Mouse (Mus musculus): ENCODE measurements around the gene Epn1. TPM values are rescaled to one million over a fixed set of nuclear protein-coding genes. Genes with fewer than 3 reads are reported as not detected.
"Not testable (repeated sequence)": the region's sequence is repeated elsewhere in the genome, so short reads cannot be mapped to it uniquely, and the experiment has no call there.

Epn1 gene
- total RNA-seq, 2 experiments from 2014 or later = 301 to 316 TPM

- no peak for DNase-seq
- intact Hi-C loops (cut with DNase I) = no loop called here
Observed at GRCm38 (mm10) chr7:5057381-5057780, 22.7 kb upstream of the Epn1 start.

GRCm38 (mm10) chr7:5057804-5058203, 22.2 kb upstream of the Epn1 start:
- intact Hi-C loops (cut with DNase I) = no loop called here
- DNase-seq = no peak

GRCm38 (mm10) chr7:5058631-5059030, 21.4 kb upstream of the Epn1 start:
- no peak for DNase-seq
- intact Hi-C loops (cut with DNase I) = no loop called here

GRCm38 (mm10) chr7:5059421-5059820, 20.6 kb upstream of the Epn1 start:
- no peak for DNase-seq
- intact Hi-C loops (cut with DNase I) = no loop called here

GRCm38 (mm10) chr7:5060239-5060731, 19.8 kb upstream of the Epn1 start:
- peak; percentile 88 for DNase-seq
- intact Hi-C loops (cut with DNase I) = no loop called here

GRCm38 (mm10) chr7:5060944-5061773, 18.9 kb upstream of the Epn1 start:
- intact Hi-C loops (cut with DNase I) = no loop called here

GRCm38 (mm10) chr7:5061774-5062359, 18.2 kb upstream of the Epn1 start, which contains the start of gene U2af2:
Gene U2af2 (plus strand): TSS chr7:5062143.
- intact Hi-C loops (cut with DNase I) = no loop called here
- DNase-seq = peak; percentile 97

More at GRCm38 (mm10) chr7:5060944-5061773, 18.9 kb upstream of the Epn1 start:
- DNase-seq = peak; percentile 99

GRCm38 (mm10) chr7:5062360-5063001, 17.6 kb upstream of the Epn1 start:
- peak; percentile 65 for DNase-seq
- intact Hi-C loops (cut with DNase I) = no loop called here

GRCm38 (mm10) chr7:5064886-5065285, 15.1 kb upstream of the Epn1 start:
- DNase-seq = no peak
- intact Hi-C loops (cut with DNase I) = no loop called here

- DNase-seq = no peak
- intact Hi-C loops (cut with DNase I) = no loop called here
Observed at GRCm38 (mm10) chr7:5073586-5073985, 6.4 kb upstream of the Epn1 start.

- intact Hi-C loops (cut with DNase I) = no loop called here
- DNase-seq = no peak
Observed at GRCm38 (mm10) chr7:5074984-5075383, 5.1 kb upstream of the Epn1 start.

GRCm38 (mm10) chr7:5076931-5077330, 3.1 kb upstream of the Epn1 start:
- intact Hi-C loops (cut with DNase I) = no loop called here
- no peak for DNase-seq

- intact Hi-C loops (cut with DNase I); DNase-seq: not testable (repeated sequence)
Observed at GRCm38 (mm10) chr7:5079365-5080009, 548 bp upstream of the Epn1 start.

GRCm38 (mm10) chr7:5080815-5081214, 780 bp downstream of the Epn1 start:
- DNase-seq = no peak
- intact Hi-C loops (cut with DNase I) = no loop called here

- DNase-seq = no peak
- intact Hi-C loops (cut with DNase I) = no loop called here
Observed at GRCm38 (mm10) chr7:5081241-5081640, 1.2 kb downstream of the Epn1 start.

- no peak for DNase-seq
- intact Hi-C loops (cut with DNase I) = no loop called here
Observed at GRCm38 (mm10) chr7:5081939-5082338, 1.9 kb downstream of the Epn1 start.

GRCm38 (mm10) chr7:5083325-5084105, 3.5 kb downstream of the Epn1 start:
- intact Hi-C loops (cut with DNase I) = no loop called here
- no peak for DNase-seq

GRCm38 (mm10) chr7:5085512-5085911, 5.5 kb downstream of the Epn1 start:
- DNase-seq = no peak
- intact Hi-C loops (cut with DNase I) = no loop called here

- DNase-seq = no peak
- intact Hi-C loops (cut with DNase I) = no loop called here
Observed at GRCm38 (mm10) chr7:5086921-5087440, 6.9 kb downstream of the Epn1 start.

GRCm38 (mm10) chr7:5087886-5088285, 7.9 kb downstream of the Epn1 start:
- intact Hi-C loops (cut with DNase I) = no loop called here
- DNase-seq = no peak
